Mouse (Mus musculus) retina, postnatal 1 day (tissue): ENCODE results near the gene Cd80.

Experiments used
- DNase-seq: peaks from one replicate; pipeline ENCODE4 v3.0.0-alpha.2; 2012

Gene Cd80

GRCm38 (mm10) chr16:38450707-38451106 is 4.7 kb upstream of the Cd80 start:
- no peak for DNase-seq

GRCm38 (mm10) chr16:38451421-38452205 is 3.7 kb upstream of the Cd80 start:
- DNase-seq, result peak; percentile 21

- DNase-seq, result peak; percentile 93
These were observed 2.7 kb upstream of the Cd80 start, which contains the start of gene Adprh for GRCm38 (mm10) chr16:38452442-38453202. Gene Adprh, minus strand, starts transcription at chr16:38452703.

- no peak for DNase-seq
These were observed 2.2 kb upstream of the Cd80 start for GRCm38 (mm10) chr16:38453203-38453553.

- no peak for DNase-seq
These were observed 1.4 kb upstream of the Cd80 start for GRCm38 (mm10) chr16:38453952-38454351.

GRCm38 (mm10) chr16:38454533-38455254 is 667 bp upstream of the Cd80 start:
- no peak for DNase-seq

- no peak for DNase-seq
These were observed 1.6 kb downstream of the Cd80 start for GRCm38 (mm10) chr16:38456812-38457567.

GRCm38 (mm10) chr16:38458600-38459280 is 3.4 kb downstream of the Cd80 start:
- DNase-seq, result no peak

GRCm38 (mm10) chr16:38459990-38460389 is 4.6 kb downstream of the Cd80 start:
- DNase-seq, result no peak

GRCm38 (mm10) chr16:38461749-38462148 is 6.4 kb downstream of the Cd80 start:
- no peak for DNase-seq

GRCm38 (mm10) chr16:38462161-38462560 is 6.8 kb downstream of the Cd80 start:
- DNase-seq, result no peak

- peak; percentile 6 for DNase-seq
These were observed 7.9 kb downstream of the Cd80 start for GRCm38 (mm10) chr16:38463305-38463704.

- DNase-seq, result no peak
These were observed 10.7 kb downstream of the Cd80 start for GRCm38 (mm10) chr16:38466089-38466488.

GRCm38 (mm10) chr16:38467091-38467916 is 11.9 kb downstream of the Cd80 start:
- no peak for DNase-seq

- no peak for DNase-seq
These were observed 12.8 kb downstream of the Cd80 start for GRCm38 (mm10) chr16:38467917-38468705.

- no peak for DNase-seq
These were observed 13.3 kb downstream of the Cd80 start for GRCm38 (mm10) chr16:38468706-38469018.

- no peak for DNase-seq
These were observed 14.1 kb downstream of the Cd80 start for GRCm38 (mm10) chr16:38469437-38469836.

- no peak for DNase-seq
These were observed 16.5 kb downstream of the Cd80 start for GRCm38 (mm10) chr16:38471697-38472506.

GRCm38 (mm10) chr16:38472507-38472873 is 17.1 kb downstream of the Cd80 start:
- DNase-seq, result no peak

- DNase-seq, result no peak
These were observed 18.3 kb downstream of the Cd80 start for GRCm38 (mm10) chr16:38473661-38474060.
